Mouse (Mus musculus): ENCODE measurements at regions not wholly inside any gene's neighbourhood (a gene's known extent, or its start where the extent isn't known, plus 50 kb on each side); places are given as distances from the start of the nearest gene placed in this dataset.

- Histone ChIP-seq H3K27me3 (ENCODE audit: control insufficient read depth, insufficient read depth, insufficient read length) (no peaks in the 10 kb centered on the region), H3K36me3 (ENCODE audit: control insufficient read depth, insufficient read depth) (no peaks in the 10 kb centered on the region)
Measured at GRCm38 (mm10) chr2:9614415-9614814, 266.6 kb upstream of the 4930412O13Rik start.

GRCm38 (mm10) chr2:9616292-9616691, 264.8 kb upstream of the 4930412O13Rik start:
- TF ChIP-seq CEBPB (IDR thresholded peaks at IDR 0.05; ENCODE audit: low read depth) (no peak), FOSL1 (IDR thresholded peaks at IDR 0.05; ENCODE audit: insufficient read depth, low read length, poor library complexity, severe bottlenecking) (no peak), MAX (IDR thresholded peaks at IDR 0.05) (no peak), CTCF (IDR thresholded peaks at IDR 0.05; ENCODE audit: control insufficient read depth, insufficient read depth, insufficient read length) (no peak), MYOG (IDR thresholded peaks at IDR 0.05; ENCODE audit: control insufficient read depth, extremely low read depth, insufficient read length) (no peak), USF1 (IDR thresholded peaks at IDR 0.05; ENCODE audit: low read depth) (no peak), MYOD1 (IDR thresholded peaks at IDR 0.05; ENCODE audit: control insufficient read depth, insufficient read length, low read depth) (no peak)
- Histone ChIP-seq H3K36me3 (ENCODE audit: control insufficient read depth, insufficient read depth) (no peaks in the 10 kb centered on the region), H3K79me3 (ENCODE audit: low read depth) (no peaks in the 10 kb centered on the region), H3ac (ENCODE audit: control insufficient read depth, insufficient read length, low read depth) (no peak overlapping the region), H3K4me3 (ENCODE audit: insufficient read depth, poor library complexity, severe bottlenecking) (no peak overlapping the region), H3K79me2 (ENCODE audit: control insufficient read depth, insufficient read depth) (no peaks in the 10 kb centered on the region), H3K27me3 (ENCODE audit: control insufficient read depth, insufficient read depth, insufficient read length) (no peaks in the 10 kb centered on the region)

More at GRCm38 (mm10) chr2:9614415-9614814, 266.6 kb upstream of the 4930412O13Rik start:
- TF ChIP-seq USF1 (IDR thresholded peaks at IDR 0.05; ENCODE audit: low read depth) (no peak), CTCF (IDR thresholded peaks at IDR 0.05; ENCODE audit: control insufficient read depth, insufficient read depth, insufficient read length) (no peak), MYOG (IDR thresholded peaks at IDR 0.05; ENCODE audit: control insufficient read depth, extremely low read depth, insufficient read length) (no peak), FOSL1 (IDR thresholded peaks at IDR 0.05; ENCODE audit: insufficient read depth, low read length, poor library complexity, severe bottlenecking) (no peak), CEBPB (IDR thresholded peaks at IDR 0.05; ENCODE audit: low read depth) (no peak), MYOD1 (IDR thresholded peaks at IDR 0.05; ENCODE audit: control insufficient read depth, insufficient read length, low read depth) (no peak), MAX (IDR thresholded peaks at IDR 0.05) (no peak)
- H3K79me3 ChIP-seq (ENCODE audit: low read depth), result no peaks in the 10 kb centered on the region
- no peak overlapping the region for H3K4me3 ChIP-seq (ENCODE audit: insufficient read depth, poor library complexity, severe bottlenecking)
- H3ac ChIP-seq (ENCODE audit: control insufficient read depth, insufficient read length, low read depth), result no peak overlapping the region
- no peaks in the 10 kb centered on the region for H3K79me2 ChIP-seq (ENCODE audit: control insufficient read depth, insufficient read depth)

- TF ChIP-seq MAX (IDR thresholded peaks at IDR 0.05) (no peak), CTCF (IDR thresholded peaks at IDR 0.05; ENCODE audit: control insufficient read depth, insufficient read depth, insufficient read length) (no peak), FOSL1 (IDR thresholded peaks at IDR 0.05; ENCODE audit: insufficient read depth, low read length, poor library complexity, severe bottlenecking) (no peak)
- no peak overlapping the region for H3ac ChIP-seq (ENCODE audit: control insufficient read depth, insufficient read length, low read depth)
- no peaks in the 10 kb centered on the region for H3K79me3 ChIP-seq (ENCODE audit: low read depth)
- H3K27me3 ChIP-seq (ENCODE audit: control insufficient read depth, insufficient read depth, insufficient read length), result no peaks in the 10 kb centered on the region
- H3K36me3 ChIP-seq (ENCODE audit: control insufficient read depth, insufficient read depth), result no peaks in the 10 kb centered on the region
- no peaks in the 10 kb centered on the region for H3K79me2 ChIP-seq (ENCODE audit: control insufficient read depth, insufficient read depth)
- H3K4me3 ChIP-seq (ENCODE audit: insufficient read depth, poor library complexity, severe bottlenecking), result no peak overlapping the region
Measured at GRCm38 (mm10) chr2:9620303-9621244, 260.5 kb upstream of the 4930412O13Rik start.

- no peak overlapping the region for H3K4me3 ChIP-seq (ENCODE audit: insufficient read depth, poor library complexity, severe bottlenecking)
- no peaks in the 10 kb centered on the region for H3K27me3 ChIP-seq (ENCODE audit: control insufficient read depth, insufficient read depth, insufficient read length)
- no peak for TF ChIP-seq MYOD1 (IDR thresholded peaks at IDR 0.05; ENCODE audit: control insufficient read depth, insufficient read length, low read depth)
- no peak for TF ChIP-seq MYOG (IDR thresholded peaks at IDR 0.05; ENCODE audit: control insufficient read depth, extremely low read depth, insufficient read length)
- no peak for TF ChIP-seq FOSL1 (IDR thresholded peaks at IDR 0.05; ENCODE audit: insufficient read depth, low read length, poor library complexity, severe bottlenecking)
- TF ChIP-seq MAX (IDR thresholded peaks at IDR 0.05), result no peak
- no peak for TF ChIP-seq USF1 (IDR thresholded peaks at IDR 0.05; ENCODE audit: low read depth)
- no peak for TF ChIP-seq CEBPB (IDR thresholded peaks at IDR 0.05; ENCODE audit: low read depth)
- TF ChIP-seq CTCF (IDR thresholded peaks at IDR 0.05; ENCODE audit: control insufficient read depth, insufficient read depth, insufficient read length), result no peak
- H3ac ChIP-seq (ENCODE audit: control insufficient read depth, insufficient read length, low read depth), result no peak overlapping the region
- no peaks in the 10 kb centered on the region for H3K36me3 ChIP-seq (ENCODE audit: control insufficient read depth, insufficient read depth)
- H3K79me2 ChIP-seq (ENCODE audit: control insufficient read depth, insufficient read depth), result no peaks in the 10 kb centered on the region
- no peaks in the 10 kb centered on the region for H3K79me3 ChIP-seq (ENCODE audit: low read depth)
Measured at GRCm38 (mm10) chr2:9623702-9624101, 257.4 kb upstream of the 4930412O13Rik start.

GRCm38 (mm10) chr2:9628026-9628425, 253.0 kb upstream of the 4930412O13Rik start:
- H3K79me3 ChIP-seq (ENCODE audit: low read depth), result no peaks in the 10 kb centered on the region
- no peaks in the 10 kb centered on the region for H3K79me2 ChIP-seq (ENCODE audit: control insufficient read depth, insufficient read depth)
- no peak for TF ChIP-seq USF1 (IDR thresholded peaks at IDR 0.05; ENCODE audit: low read depth)
- TF ChIP-seq MYOG (IDR thresholded peaks at IDR 0.05; ENCODE audit: control insufficient read depth, extremely low read depth, insufficient read length), result no peak
- no peak for TF ChIP-seq CEBPB (IDR thresholded peaks at IDR 0.05; ENCODE audit: low read depth)
- no peak for TF ChIP-seq MYOD1 (IDR thresholded peaks at IDR 0.05; ENCODE audit: control insufficient read depth, insufficient read length, low read depth)
- TF ChIP-seq MAX (IDR thresholded peaks at IDR 0.05), result no peak
- no peak for TF ChIP-seq CTCF (IDR thresholded peaks at IDR 0.05; ENCODE audit: control insufficient read depth, insufficient read depth, insufficient read length)
- TF ChIP-seq FOSL1 (IDR thresholded peaks at IDR 0.05; ENCODE audit: insufficient read depth, low read length, poor library complexity, severe bottlenecking), result no peak
- H3ac ChIP-seq (ENCODE audit: control insufficient read depth, insufficient read length, low read depth), result no peak overlapping the region
- no peaks in the 10 kb centered on the region for H3K27me3 ChIP-seq (ENCODE audit: control insufficient read depth, insufficient read depth, insufficient read length)
- H3K4me3 ChIP-seq (ENCODE audit: insufficient read depth, poor library complexity, severe bottlenecking), result no peak overlapping the region
- no peaks in the 10 kb centered on the region for H3K36me3 ChIP-seq (ENCODE audit: control insufficient read depth, insufficient read depth)

All from C2C12 (cell line).